Mouse (Mus musculus): ENCODE results near the gene Gimap3. TPM values are rescaled to one million over a fixed set of nuclear protein-coding genes. Genes with fewer than 3 reads are reported as not detected.

Gene Gimap3
- polyA plus RNA-seq, 1 experiment from 2014 or later: 0.25 TPM

DNA sequence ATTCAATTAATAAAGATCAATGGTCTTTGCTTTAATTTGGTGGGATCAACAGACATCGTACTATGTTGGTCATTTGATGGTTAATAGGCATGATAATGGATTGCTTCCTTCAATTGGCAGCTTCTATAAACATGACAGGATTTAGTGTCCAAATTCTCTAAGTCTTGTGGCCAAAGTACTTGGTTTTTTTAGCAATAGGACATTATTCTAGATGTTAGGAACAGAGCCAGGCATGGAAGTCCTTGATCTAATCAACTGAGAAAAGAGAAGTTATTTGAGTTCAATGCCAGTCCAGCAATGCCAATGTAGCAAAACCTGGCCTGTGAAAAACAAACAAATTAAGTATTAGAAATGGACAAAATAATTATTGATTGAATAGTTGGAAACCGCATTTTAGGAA, 14.9 kb upstream of the Gimap3 start:
- no peaks in the 10 kb centered on the region for H3K36me3 ChIP-seq (ENCODE audit: control insufficient read depth, insufficient read depth)
- no peak overlapping the region for H3K4me3 ChIP-seq (ENCODE audit: low read length)
- ATAC-seq (replicated peaks; ENCODE audit: extremely low read depth, insufficient read depth, low FRiP score): no peak
- no peaks in the 10 kb centered on the region for H3K27me3 ChIP-seq (ENCODE audit: control insufficient read depth, insufficient read depth, low read length)
- no peaks in the 10 kb centered on the region for H3K9me3 ChIP-seq (replicated peaks; ENCODE audit: control insufficient read depth, low read length)
- H3K4me2 ChIP-seq (ENCODE audit: low read depth, low read length): no peak overlapping the region
- 65% methylated on average over 2 of the region's 2 CpGs for WGBS
- H3K9ac ChIP-seq (ENCODE audit: low read length): no peak overlapping the region
- H3K4me1 ChIP-seq (ENCODE audit: control insufficient read depth, insufficient read depth, low read length): no peaks in the 10 kb centered on the region; the same call in 1 of the 2 replicates
- H3K27ac ChIP-seq (ENCODE audit: low read length): no peak overlapping the region

DNA sequence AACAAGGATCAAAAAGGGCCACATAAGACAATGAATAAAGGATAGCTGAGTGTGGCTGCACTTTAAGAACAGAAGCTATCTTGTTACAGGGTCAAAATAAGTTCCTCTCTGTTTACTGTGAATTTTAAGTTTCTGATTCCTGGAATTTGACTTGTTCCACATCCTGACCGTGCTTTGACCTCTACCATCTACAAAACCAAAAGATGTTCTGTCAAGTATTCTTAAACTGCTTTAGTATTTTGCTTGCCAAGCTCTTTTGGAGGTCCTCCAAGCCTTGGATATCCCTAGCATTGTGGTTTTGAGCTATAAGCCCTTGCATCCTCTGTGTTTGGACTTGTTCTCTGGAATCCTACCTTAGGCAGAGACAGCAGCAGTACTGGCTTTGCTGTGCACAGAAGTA, 14.5 kb upstream of the Gimap3 start:
- no peaks in the 10 kb centered on the region for H3K27me3 ChIP-seq (ENCODE audit: control insufficient read depth, insufficient read depth, low read length)
- H3K9me3 ChIP-seq (replicated peaks; ENCODE audit: control insufficient read depth, low read length): no peaks in the 10 kb centered on the region
- H3K36me3 ChIP-seq (ENCODE audit: control insufficient read depth, insufficient read depth): no peaks in the 10 kb centered on the region
- H3K4me1 ChIP-seq (ENCODE audit: control insufficient read depth, insufficient read depth, low read length): no peaks in the 10 kb centered on the region; the same call in 1 of the 2 replicates
- no peak for ATAC-seq (replicated peaks; ENCODE audit: extremely low read depth, insufficient read depth, low FRiP score)
- no peak overlapping the region for H3K9ac ChIP-seq (ENCODE audit: low read length)
- no peak overlapping the region for H3K4me2 ChIP-seq (ENCODE audit: low read depth, low read length)
- H3K27ac ChIP-seq (ENCODE audit: low read length): no peak overlapping the region
- no peak overlapping the region for H3K4me3 ChIP-seq (ENCODE audit: low read length)
- 49% methylated on average over 1 of the region's 1 CpGs for WGBS

DNA sequence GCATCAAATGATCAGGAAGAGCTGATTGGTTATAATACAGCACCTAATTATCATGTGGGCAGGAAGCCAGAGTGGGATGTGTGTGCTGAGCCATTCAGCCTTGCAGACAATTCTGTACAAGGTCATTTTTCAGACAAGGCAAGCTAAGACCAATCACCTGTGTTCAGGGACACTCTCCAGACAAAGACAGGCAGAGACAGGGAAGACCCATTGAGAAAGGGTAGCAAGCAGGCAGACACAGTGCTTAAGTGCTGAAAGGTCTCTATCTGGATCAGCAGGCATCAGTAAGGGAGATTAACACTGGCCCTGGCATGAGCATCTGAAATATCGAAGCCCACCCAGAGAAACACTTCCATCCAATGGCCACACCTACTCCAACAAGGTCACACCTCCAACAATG, 13.8 kb upstream of the Gimap3 start:
- no peak overlapping the region for H3K9ac ChIP-seq (ENCODE audit: low read length)
- ATAC-seq (replicated peaks; ENCODE audit: extremely low read depth, insufficient read depth, low FRiP score): no peak
- H3K27me3 ChIP-seq (ENCODE audit: control insufficient read depth, insufficient read depth, low read length): no peaks in the 10 kb centered on the region
- no peak overlapping the region for H3K27ac ChIP-seq (ENCODE audit: low read length)
- H3K4me2 ChIP-seq (ENCODE audit: low read depth, low read length): no peak overlapping the region
- H3K9me3 ChIP-seq (replicated peaks; ENCODE audit: control insufficient read depth, low read length): no peaks in the 10 kb centered on the region
- H3K36me3 ChIP-seq (ENCODE audit: control insufficient read depth, insufficient read depth): no peaks in the 10 kb centered on the region
- H3K4me1 ChIP-seq (ENCODE audit: control insufficient read depth, insufficient read depth, low read length): no peaks in the 10 kb centered on the region; the same call in 1 of the 2 replicates
- no peak overlapping the region for H3K4me3 ChIP-seq (ENCODE audit: low read length)
- 74% methylated on average over 1 of the region's 1 CpGs for WGBS

- Histone ChIP-seq H3K27ac (ENCODE audit: low read length) (no peak overlapping the region), H3K9me3 (replicated peaks; ENCODE audit: control insufficient read depth, low read length) (no peaks in the 10 kb centered on the region), H3K4me1 (ENCODE audit: control insufficient read depth, insufficient read depth, low read length) (no peaks in the 10 kb centered on the region), H3K4me3 (ENCODE audit: low read length) (no peak overlapping the region), H3K9ac (ENCODE audit: low read length) (no peak overlapping the region), H3K4me2 (ENCODE audit: low read depth, low read length) (no peak overlapping the region), H3K27me3 (ENCODE audit: control insufficient read depth, insufficient read depth, low read length) (no peaks in the 10 kb centered on the region), H3K36me3 (ENCODE audit: control insufficient read depth, insufficient read depth) (no peaks in the 10 kb centered on the region)
- WGBS: 9% methylated on average over 8 of the region's 8 CpGs
- peak; percentile 60 for ATAC-seq (replicated peaks; ENCODE audit: extremely low read depth, insufficient read depth, low FRiP score)
Measured at GRCm38 (mm10) chr6:48772030-48772429, 1.4 kb upstream of the Gimap3 start.

DNA sequence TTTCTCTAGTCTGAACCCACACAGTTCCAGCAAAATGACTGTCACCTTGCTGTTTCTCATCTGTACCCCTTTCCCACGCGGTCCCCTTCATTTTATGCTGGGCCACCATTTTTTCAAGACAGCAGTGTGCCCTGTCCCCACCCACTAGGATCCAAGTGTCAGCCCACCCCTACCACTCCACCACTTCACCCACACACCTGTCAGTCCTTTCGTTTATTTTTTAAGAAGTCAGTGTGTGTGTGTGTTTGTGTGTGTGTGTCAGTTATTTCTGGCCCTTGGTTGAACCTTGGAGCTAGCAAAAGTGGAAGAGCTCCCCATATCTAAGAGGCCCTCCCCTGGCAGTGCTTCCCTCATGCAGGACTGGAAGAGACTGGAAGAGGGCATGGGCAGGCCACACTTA, 1.7 kb downstream of the Gimap3 start:
- Histone ChIP-seq H3K9ac (ENCODE audit: low read length) (no peak overlapping the region), H3K4me3 (ENCODE audit: low read length) (no peak overlapping the region), H3K27me3 (ENCODE audit: control insufficient read depth, insufficient read depth, low read length) (no peaks in the 10 kb centered on the region), H3K27ac (ENCODE audit: low read length) (no peak overlapping the region), H3K9me3 (replicated peaks; ENCODE audit: control insufficient read depth, low read length) (peaks cover 3% of the 10 kb centered on the region; the same call in 1 of the 2 replicates), H3K4me2 (ENCODE audit: low read depth, low read length) (no peak overlapping the region), H3K36me3 (ENCODE audit: control insufficient read depth, insufficient read depth) (no peaks in the 10 kb centered on the region), H3K4me1 (ENCODE audit: control insufficient read depth, insufficient read depth, low read length) (no peaks in the 10 kb centered on the region)
- WGBS: 75% methylated on average over 3 of the region's 3 CpGs
- ATAC-seq (replicated peaks; ENCODE audit: extremely low read depth, insufficient read depth, low FRiP score): no peak

DNA sequence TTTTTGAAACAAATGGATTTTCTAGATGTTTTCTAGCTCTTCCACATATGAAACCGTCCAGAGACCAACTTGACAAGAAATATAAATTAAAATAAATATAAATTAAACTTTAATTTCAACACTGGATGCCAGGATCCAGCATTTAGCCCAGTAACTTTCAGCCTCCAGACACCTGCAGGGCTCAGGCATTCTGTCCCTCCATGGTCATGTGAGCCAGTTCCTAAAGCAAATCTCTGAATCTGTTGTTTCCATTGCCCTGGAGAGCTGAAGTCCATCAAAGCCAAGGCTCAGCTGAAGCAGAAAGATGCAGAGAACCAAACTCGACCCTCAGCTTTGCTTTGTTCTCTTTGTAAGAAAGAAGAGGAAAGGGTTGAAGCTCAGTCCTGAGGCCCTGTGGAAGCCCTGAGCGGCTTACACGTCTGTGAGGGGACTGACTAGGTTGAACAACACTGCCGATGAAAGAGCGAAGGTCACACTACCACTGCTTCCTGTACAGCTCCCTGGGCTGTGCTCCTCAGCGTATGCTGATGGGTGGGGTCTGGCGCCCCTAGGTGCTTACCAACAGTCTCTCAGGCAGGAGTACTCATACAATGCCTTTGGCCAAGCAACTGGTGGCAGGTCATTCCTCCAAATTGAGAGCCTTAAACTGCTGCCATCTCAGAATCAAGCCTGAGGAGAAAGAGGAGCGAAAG, 2.3 kb downstream of the Gimap3 start:
- no peak overlapping the region for H3K9ac ChIP-seq (ENCODE audit: low read length)
- no peaks in the 10 kb centered on the region for H3K4me1 ChIP-seq (ENCODE audit: control insufficient read depth, insufficient read depth, low read length)
- H3K4me3 ChIP-seq (ENCODE audit: low read length): no peak overlapping the region
- H3K9me3 ChIP-seq (replicated peaks; ENCODE audit: control insufficient read depth, low read length): peaks cover 3% of the 10 kb centered on the region; the same call in 1 of the 2 replicates
- H3K4me2 ChIP-seq (ENCODE audit: low read depth, low read length): no peak overlapping the region
- no peak overlapping the region for H3K27ac ChIP-seq (ENCODE audit: low read length)
- WGBS: 63% methylated on average over 9 of the region's 9 CpGs
- H3K27me3 ChIP-seq (ENCODE audit: control insufficient read depth, insufficient read depth, low read length): no peaks in the 10 kb centered on the region
- ATAC-seq (replicated peaks; ENCODE audit: extremely low read depth, insufficient read depth, low FRiP score): no peak
- no peaks in the 10 kb centered on the region for H3K36me3 ChIP-seq (ENCODE audit: control insufficient read depth, insufficient read depth)

GRCm38 (mm10) chr6:48764496-48764895, 6.2 kb downstream of the Gimap3 start:
- no peaks in the 10 kb centered on the region for H3K4me1 ChIP-seq (ENCODE audit: control insufficient read depth, insufficient read depth, low read length)
- H3K9me3 ChIP-seq (replicated peaks; ENCODE audit: control insufficient read depth, low read length): peaks cover 3% of the 10 kb centered on the region; the same call in 1 of the 2 replicates
- H3K9ac ChIP-seq (ENCODE audit: low read length): no peak overlapping the region
- H3K4me3 ChIP-seq (ENCODE audit: low read length): no peak overlapping the region
- no peaks in the 10 kb centered on the region for H3K27me3 ChIP-seq (ENCODE audit: control insufficient read depth, insufficient read depth, low read length)
- no peak overlapping the region for H3K4me2 ChIP-seq (ENCODE audit: low read depth, low read length)
- no peak for ATAC-seq (replicated peaks; ENCODE audit: extremely low read depth, insufficient read depth, low FRiP score)
- no peaks in the 10 kb centered on the region for H3K36me3 ChIP-seq (ENCODE audit: control insufficient read depth, insufficient read depth)
- 86% methylated on average over 10 of the region's 10 CpGs for WGBS
- no peak overlapping the region for H3K27ac ChIP-seq (ENCODE audit: low read length)

- H3K4me1 ChIP-seq (ENCODE audit: control insufficient read depth, insufficient read depth, low read length): no peaks in the 10 kb centered on the region
- ATAC-seq (replicated peaks; ENCODE audit: extremely low read depth, insufficient read depth, low FRiP score): no peak
- no peak overlapping the region for H3K4me3 ChIP-seq (ENCODE audit: low read length)
- no peaks in the 10 kb centered on the region for H3K27me3 ChIP-seq (ENCODE audit: control insufficient read depth, insufficient read depth, low read length)
- H3K9ac ChIP-seq (ENCODE audit: low read length): no peak overlapping the region
- H3K36me3 ChIP-seq (ENCODE audit: control insufficient read depth, insufficient read depth): no peaks in the 10 kb centered on the region
- no peak overlapping the region for H3K27ac ChIP-seq (ENCODE audit: low read length)
- H3K9me3 ChIP-seq (replicated peaks; ENCODE audit: control insufficient read depth, low read length): peaks cover 3% of the 10 kb centered on the region; the same call in 1 of the 2 replicates
- 70% methylated on average over 7 of the region's 7 CpGs for WGBS
- H3K4me2 ChIP-seq (ENCODE audit: low read depth, low read length): no peak overlapping the region
Measured at GRCm38 (mm10) chr6:48763567-48764270, 6.9 kb downstream of the Gimap3 start.

Data from heart, embryonic 16.5 days (tissue).